ENCODE assay signal across 17 mouse cellular contexts in the genomic region with DNA sequence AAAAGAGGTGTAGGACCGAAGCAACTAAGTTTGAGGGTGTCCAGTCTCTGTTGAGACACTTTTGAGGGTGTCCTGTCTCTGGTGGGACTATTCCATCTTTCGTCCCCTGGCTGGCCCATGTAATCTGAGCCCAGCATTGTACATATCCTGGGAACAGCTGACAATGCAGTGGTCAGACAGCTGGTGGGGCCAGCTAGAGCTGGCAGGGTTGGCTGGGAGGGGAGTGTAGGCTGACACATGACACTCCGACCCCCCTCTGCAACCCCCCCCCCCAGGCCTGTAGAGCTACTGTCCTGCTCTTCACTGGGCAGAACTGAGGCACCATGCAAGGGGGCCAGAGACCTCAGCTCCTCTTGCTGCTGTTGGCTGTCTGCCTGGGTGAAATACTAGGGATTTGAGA. TPM values are rescaled to one million over a fixed set of nuclear protein-coding genes. Genes with fewer than 3 reads are reported as not detected.
DNase-seq lines count a peak whose midpoint lies in the region; ATAC-seq lines count a peak whose summit lies in the region.
"Had no signal": no experiment of that assay in that cellular context is flagged by ENCODE, and none has a peak within 500 bp of the region (broad histone marks: within the 10 kb centered on the region; RNA-seq: fewer than 3 reads in every experiment).

No protein-coding gene starts in this region.

- no peak for DNase-seq in kidney, postnatal 10 days
- peak; percentile 29 for DNase-seq in neural tube, embryonic 10.5 days (ENCODE audit: extremely low spot score, low spot score)
- no peak for DNase-seq in limb, embryonic 10.5 days (ENCODE audit: low spot score)
- DNase-seq in Muller cell, postnatal 12 days (ENCODE audit: inconsistent ontology term) = no peak
- no peak for DNase-seq in testis, postnatal 14 days (ENCODE audit: low spot score)
- DNase-seq: cerebellum, adult 11-12 months; gastrocnemius, postnatal 10 days; kidney, postnatal 4 days; retina, postnatal 1 day; thymus, adult 2 months had no signal

- H3K4me1 ChIP-seq in kidney, embryonic 15.5 days = peaks cover 15% of the 10 kb centered on the region
- H3K4me1 ChIP-seq in neural tube, embryonic 15.5 days = no peaks in the 10 kb centered on the region
- peaks cover 19% of the 10 kb centered on the region for H3K4me1 ChIP-seq in limb, embryonic 10.5 days

- no peak overlapping the region for H3K27ac ChIP-seq in kidney, embryonic 15.5 days
- H3K27ac ChIP-seq in neural tube, embryonic 15.5 days (replicated peaks) = no peak overlapping the region
- peak overlapping the region; percentile 7; the same call in 1 of the 2 replicates for H3K27ac ChIP-seq in limb, embryonic 10.5 days

- peaks cover 28% of the 10 kb centered on the region for H3K27me3 ChIP-seq in kidney, embryonic 15.5 days
- peaks cover 35% of the 10 kb centered on the region for H3K27me3 ChIP-seq in neural tube, embryonic 15.5 days (replicated peaks)
- H3K27me3 ChIP-seq in limb, embryonic 10.5 days (ENCODE audit: low read depth, poor library complexity, severe bottlenecking) = peaks cover 40% of the 10 kb centered on the region

- peak; percentile 49 for ATAC-seq in kidney, embryonic 15.5 days (replicated peaks; ENCODE audit: low FRiP score)
- ATAC-seq in neural tube, embryonic 15.5 days (ENCODE audit: low FRiP score) = no peak

- WGBS in kidney, embryonic 15.5 days = 42% methylated on average over 3 of the region's 3 CpGs
- 52% methylated on average over 3 of the region's 3 CpGs for WGBS in neural tube, embryonic 15.5 days
- 35% methylated on average over 3 of the region's 3 CpGs for WGBS in limb, embryonic 10.5 days

- no peaks in the 10 kb centered on the region for H3K36me3 ChIP-seq in kidney, embryonic 15.5 days
- no peaks in the 10 kb centered on the region for H3K36me3 ChIP-seq in neural tube, embryonic 15.5 days
- H3K36me3 ChIP-seq in limb, embryonic 10.5 days = no peaks in the 10 kb centered on the region
- H3K36me3 ChIP-seq: G1E had no signal

- H3K4me2 ChIP-seq in kidney, embryonic 15.5 days = 0 out of 2 replicates have a peak overlapping the region, but pooled peaks have one; percentile 23
- no peak overlapping the region for H3K4me2 ChIP-seq in neural tube, embryonic 15.5 days
- H3K4me2 ChIP-seq: heart, embryonic 11.5 days; liver, embryonic 11.5 days had no signal

- no peak overlapping the region for H3K9ac ChIP-seq in kidney, embryonic 15.5 days
- H3K9ac ChIP-seq in neural tube, embryonic 15.5 days (replicated peaks) = no peak overlapping the region

- H3K4me3 ChIP-seq in kidney, embryonic 15.5 days (replicated peaks) = no peak overlapping the region
- H3K4me3 ChIP-seq in neural tube, embryonic 15.5 days (replicated peaks) = no peak overlapping the region
- H3K4me3 ChIP-seq in limb, embryonic 10.5 days = no peak overlapping the region

- H3K9me3 ChIP-seq in kidney, embryonic 15.5 days (replicated peaks) = no peaks in the 10 kb centered on the region
- H3K9me3 ChIP-seq in neural tube, embryonic 15.5 days (replicated peaks) = no peaks in the 10 kb centered on the region
- no peaks in the 10 kb centered on the region for H3K9me3 ChIP-seq in limb, embryonic 10.5 days (replicated peaks)
- H3K9me3 ChIP-seq: G1E had no signal

RNA-seq across cellular contexts. Expression of a gene that starts 1.0 kb away (rescaled TPM):
- 2.0 and 4.3 TPM in 2 replicates for polyA plus RNA-seq in kidney, embryonic 15.5 days (2015; fragmentation: Nextera tagmentation; extraction: Ambion mirVana)
- 1.2 and 1.5 TPM in 2 replicates for polyA plus RNA-seq in neural tube, embryonic 15.5 days (2015; fragmentation: Nextera tagmentation; extraction: Ambion mirVana)
- polyA plus RNA-seq in limb, embryonic 10.5 days (2016; fragmentation: Nextera tagmentation; extraction: Ambion mirVana) = 0.26 and 0.81 TPM in 2 replicates
- polyA plus RNA-seq: adrenal gland, adult 2 months; G1E; small intestine, adult 2 months had no signal

RNA-seq across cellular contexts. Expression of a gene that starts 8.2 kb away (rescaled TPM):
- polyA plus RNA-seq in kidney, embryonic 15.5 days (2015; fragmentation: Nextera tagmentation; extraction: Ambion mirVana) = 164 and 168 TPM in 2 replicates
- 93.4 and 101 TPM in 2 replicates for polyA plus RNA-seq in neural tube, embryonic 15.5 days (2015; fragmentation: Nextera tagmentation; extraction: Ambion mirVana)
- polyA plus RNA-seq in limb, embryonic 10.5 days (2016; fragmentation: Nextera tagmentation; extraction: Ambion mirVana) = 181 and 202 TPM in 2 replicates

RNA-seq across cellular contexts. Expression of a gene that starts 15.1 kb away (rescaled TPM):
- polyA plus RNA-seq in kidney, embryonic 15.5 days (2015; fragmentation: Nextera tagmentation; extraction: Ambion mirVana) = 1.1 and 1.6 TPM in 2 replicates
- polyA plus RNA-seq in neural tube, embryonic 15.5 days (2015; fragmentation: Nextera tagmentation; extraction: Ambion mirVana) = 0.33 and 0.37 TPM in 2 replicates
- polyA plus RNA-seq in limb, embryonic 10.5 days (2016; fragmentation: Nextera tagmentation; extraction: Ambion mirVana) = 0.14 and 0.55 TPM in 2 replicates
- polyA plus RNA-seq: adrenal gland, adult 2 months; G1E; heart, embryonic 11.5 days; liver, embryonic 11.5 days had no signal

RNA-seq across cellular contexts. Expression of a gene that starts 22.4 kb away (rescaled TPM):
- 0.09 TPM in 1 of 2 replicates, not detected in the other for polyA plus RNA-seq in kidney, embryonic 15.5 days (2015; fragmentation: Nextera tagmentation; extraction: Ambion mirVana)
- 4.0 and 5.3 TPM in 2 replicates for polyA plus RNA-seq in neural tube, embryonic 15.5 days (2015; fragmentation: Nextera tagmentation; extraction: Ambion mirVana)
- polyA plus RNA-seq in limb, embryonic 10.5 days (2016; fragmentation: Nextera tagmentation; extraction: Ambion mirVana) = 0.06 TPM in 1 of 2 replicates, not detected in the other
- polyA plus RNA-seq: G1E; heart, embryonic 11.5 days; liver, embryonic 11.5 days; small intestine, adult 2 months had no signal

RNA-seq across cellular contexts. Expression of a gene that starts 49.2 kb away (rescaled TPM):
- 1.3 and 3.8 TPM in 2 replicates for polyA plus RNA-seq in kidney, embryonic 15.5 days (2015; fragmentation: Nextera tagmentation; extraction: Ambion mirVana)
- polyA plus RNA-seq in neural tube, embryonic 15.5 days (2015; fragmentation: Nextera tagmentation; extraction: Ambion mirVana) = 71.9 and 84.7 TPM in 2 replicates
- 0.11 TPM in 2 replicates for polyA plus RNA-seq in limb, embryonic 10.5 days (2016; fragmentation: Nextera tagmentation; extraction: Ambion mirVana)
- polyA plus RNA-seq: G1E; heart, embryonic 11.5 days had no signal
